Mouse (Mus musculus) induced T-regulatory cell, adult 2 months (primary cell): Measurements from ENCODE around the gene Olfr1333.
"Not testable (repeated sequence)": the region's sequence is repeated elsewhere in the genome, so short reads cannot be mapped to it uniquely, and the experiment has no call there.

Source experiments
- DNase-seq: peaks from one replicate; pipeline ENCODE4 v3.0.0-alpha.2; 2012; ENCODE audit warnings: low read depth

Gene Olfr1333

GRCm38 (mm10) chr4:118836179-118836578, at the start of gene Olfr1333:
Olfr1333 (minus strand) TSS chr4:118836279.
- no peak for DNase-seq

- no peak for DNase-seq
Observed at GRCm38 (mm10) chr4:118867566-118867965, 31.5 kb upstream of the Olfr1333 start.

- DNase-seq, result no peak
Observed at GRCm38 (mm10) chr4:118864349-118864748, 28.3 kb upstream of the Olfr1333 start, which contains the start of gene Olfr1331. Olfr1331 (plus strand) TSS chr4:118864649.

- DNase-seq, result no peak
Observed at GRCm38 (mm10) chr4:118862704-118863103, 26.6 kb upstream of the Olfr1333 start.

GRCm38 (mm10) chr4:118861791-118862190, 25.7 kb upstream of the Olfr1333 start:
- no peak for DNase-seq

- no peak for DNase-seq
Observed at GRCm38 (mm10) chr4:118818921-118819320, 17.2 kb downstream of the Olfr1333 start.

- DNase-seq, result no peak
Observed at GRCm38 (mm10) chr4:118809844-118810243, 26.2 kb downstream of the Olfr1333 start, which contains the start of gene Olfr1335. Olfr1335 (minus strand) TSS chr4:118809944.

GRCm38 (mm10) chr4:118792796-118793195, 43.3 kb downstream of the Olfr1333 start:
- DNase-seq, result not testable (repeated sequence)

GRCm38 (mm10) chr4:118782486-118782885, 53.6 kb downstream of the Olfr1333 start, which contains the start of gene Olfr1337:
Olfr1337 (minus strand) TSS chr4:118782586.
- DNase-seq, result no peak
